Mouse (Mus musculus) intestine, postnatal 0 days (tissue): ENCODE data around the gene Olfr738. TPM values are rescaled to one million over a fixed set of nuclear protein-coding genes. Genes with fewer than 3 reads are reported as not detected.

Source experiments
- ATAC-seq: fragments of 200-750 bp; cut with Nextera tagmentation; 2 replicates; pipeline ENCODE4 v1.8.0; 2017; ENCODE audit warnings: mild to moderate bottlenecking, moderate TSS enrichment, moderate library complexity
- H3K27ac ChIP-seq: fragments of 300-500 bp; sonication (generic); 2 replicates; pipeline ENCODE4 v1.5.1; 2014; ENCODE audit warnings: mild to moderate bottlenecking, low read depth, low read length, moderate library complexity
- H3K27me3 ChIP-seq: fragments of 300-500 bp; sonication (generic); replicated peaks from 2 replicates; pipeline ENCODE4 v1.6.1; 2014; ENCODE audit warnings: low read length, mixed read lengths; ENCODE audit not compliant: control insufficient read depth, insufficient read depth
- H3K36me3 ChIP-seq: fragments of 300-500 bp; sonication (generic); 2 replicates; pipeline ENCODE4 v1.6.1; 2014; ENCODE audit warnings: mild to moderate bottlenecking, moderate library complexity; ENCODE audit not compliant: control insufficient read depth, insufficient read depth
- H3K4me1 ChIP-seq: fragments of 300-500 bp; sonication (generic); replicated peaks from 2 replicates; pipeline ENCODE4 v1.6.1; 2014; ENCODE audit warnings: antibody characterized with exemption, low read length, mixed read lengths; ENCODE audit not compliant: control insufficient read depth, insufficient read depth
- H3K4me2 ChIP-seq: fragments of 300-500 bp; sonication (generic); replicated peaks from 2 replicates; pipeline ENCODE4 v1.6.1; 2014; ENCODE audit warnings: low read depth, mild to moderate bottlenecking, moderate library complexity
- H3K4me3 ChIP-seq: fragments of 300-500 bp; sonication (generic); 2 replicates; pipeline ENCODE4 v1.5.1; 2014; ENCODE audit warnings: low read depth, low read length
- H3K9ac ChIP-seq: fragments of 300-500 bp; sonication (generic); 2 replicates; pipeline ENCODE4 v1.6.1; 2014; ENCODE audit warnings: mild to moderate bottlenecking, low read depth, low read length
- H3K9me3 ChIP-seq: fragments of 300-500 bp; sonication (generic); 2 replicates; pipeline ENCODE4 v1.6.1; 2016; ENCODE audit warnings: mixed run types; ENCODE audit not compliant: control insufficient read depth
- CTCF ChIP-seq: sonication (generic); IDR thresholded peaks from 2 replicates; pipeline ENCODE4 v1.5.1; 2016; ENCODE audit warnings: low read depth, mild to moderate bottlenecking, control low read depth, antibody characterized with exemption, moderate library complexity
- WGBS: fragments of 180-500 bp; shearing (Covaris S2); extraction: QIAGEN DNeasy Blood & Tissue Kit; methylation state at CpG from one replicate; pipeline ENCODE4 v1.1.7; 2014; 5-methylcytosine and 5-hydroxymethylcytosine counted together
- polyA plus RNA-seq: library from polyadenylated mRNA; unstranded; fragments of >200 nt; fragmentation: Nextera tagmentation; extraction: Ambion mirVana; gene quantifications from 2 replicates; pipeline ENCODE4 v1.2.1, GENCODE M21; 2015

Gene Olfr738
- not detected in 2 replicates for polyA plus RNA-seq

- H3K36me3 ChIP-seq: no peaks in the 10 kb centered on the region
Observed at GRCm38 (mm10) chr14:50407268-50407667, at the start of gene Olfr738. Gene Olfr738 (plus strand): TSS chr14:50407568.

GRCm38 (mm10) chr14:50357593-50357992 is 49.8 kb upstream of the Olfr738 start, which contains the start of gene Tlr11:
Gene Tlr11 (plus strand): TSS chr14:50357914.
- Histone ChIP-seq H3K4me2 (no peak within 1 kb of the TSS), H3K4me1 (no peaks in the 10 kb centered on the region), H3K27me3 (no peaks in the 10 kb centered on the region), H3K4me3 (no peak within 1 kb of the TSS), H3K9me3 (0 out of 2 replicates have a peak, but pooled peaks cover 2% of the 10 kb centered on the region), H3K27ac (no peak within 1 kb of the TSS), H3K9ac (no peak within 1 kb of the TSS), H3K36me3 (no peaks in the 10 kb centered on the region)
- ATAC-seq: no peak
- 82% methylated on average over 2 of the region's 2 CpGs for WGBS
- TF ChIP-seq CTCF: no peak

More at GRCm38 (mm10) chr14:50407268-50407667, at the start of gene Olfr738:
- no peaks in the 10 kb centered on the region for H3K4me1 ChIP-seq
- H3K9me3 ChIP-seq: no peaks in the 10 kb centered on the region
- H3K4me2 ChIP-seq: no peak within 1 kb of the TSS
- H3K27ac ChIP-seq: no peak within 1 kb of the TSS
- TF ChIP-seq CTCF: no peak
- WGBS: 68% methylated on average over 1 of the region's 1 CpGs
- H3K4me3 ChIP-seq: no peak within 1 kb of the TSS
- H3K27me3 ChIP-seq: no peaks in the 10 kb centered on the region
- no peak within 1 kb of the TSS for H3K9ac ChIP-seq
- ATAC-seq: no peak

GRCm38 (mm10) chr14:50360480-50360879 is 46.9 kb upstream of the Olfr738 start:
- Histone ChIP-seq H3K27me3 (no peaks in the 10 kb centered on the region), H3K9me3 (0 out of 2 replicates have a peak, but pooled peaks cover 2% of the 10 kb centered on the region), H3K27ac (no peak overlapping the region), H3K4me3 (no peak overlapping the region), H3K4me1 (no peaks in the 10 kb centered on the region), H3K4me2 (no peak overlapping the region), H3K9ac (no peak overlapping the region), H3K36me3 (no peaks in the 10 kb centered on the region)
- ATAC-seq: no peak
- WGBS: 74% methylated on average over 3 of the region's 3 CpGs
- no peak for TF ChIP-seq CTCF

- 87% methylated on average over 2 of the region's 2 CpGs for WGBS
Observed at GRCm38 (mm10) chr14:50363561-50363960, 43.8 kb upstream of the Olfr738 start.

GRCm38 (mm10) chr14:50380863-50381262 is 26.5 kb upstream of the Olfr738 start, which contains the start of gene Olfr736:
Gene Olfr736 (plus strand): TSS chr14:50381163.
- Histone ChIP-seq H3K4me1 (no peaks in the 10 kb centered on the region), H3K9ac (no peak within 1 kb of the TSS), H3K4me2 (no peak within 1 kb of the TSS), H3K36me3 (no peaks in the 10 kb centered on the region), H3K9me3 (no peaks in the 10 kb centered on the region), H3K27ac (no peak within 1 kb of the TSS), H3K4me3 (no peak within 1 kb of the TSS), H3K27me3 (no peaks in the 10 kb centered on the region)
- TF ChIP-seq CTCF: no peak
- WGBS: 64% methylated on average over 2 of the region's 2 CpGs
- ATAC-seq: no peak

More at GRCm38 (mm10) chr14:50363561-50363960, 43.8 kb upstream of the Olfr738 start:
- no peaks in the 10 kb centered on the region for H3K4me1 ChIP-seq
- no peaks in the 10 kb centered on the region for H3K27me3 ChIP-seq
- no peak overlapping the region for H3K9ac ChIP-seq
- TF ChIP-seq CTCF: no peak
- 0 out of 2 replicates have a peak, but pooled peaks cover 2% of the 10 kb centered on the region for H3K9me3 ChIP-seq
- ATAC-seq: no peak
- no peaks in the 10 kb centered on the region for H3K36me3 ChIP-seq
- no peak overlapping the region for H3K27ac ChIP-seq
- H3K4me2 ChIP-seq: no peak overlapping the region
- H3K4me3 ChIP-seq: no peak overlapping the region

GRCm38 (mm10) chr14:50418326-50418725 is 11.0 kb downstream of the Olfr738 start, which contains the start of gene Olfr739:
Gene Olfr739 (plus strand): TSS chr14:50418626.
- 57% methylated on average over 2 of the region's 2 CpGs for WGBS
- ATAC-seq: no peak
- H3K4me2 ChIP-seq: no peak within 1 kb of the TSS
- H3K9ac ChIP-seq: no peak within 1 kb of the TSS
- H3K9me3 ChIP-seq: no peaks in the 10 kb centered on the region
- no peak within 1 kb of the TSS for H3K27ac ChIP-seq
- H3K36me3 ChIP-seq: no peaks in the 10 kb centered on the region
- no peak for TF ChIP-seq CTCF
- H3K27me3 ChIP-seq: no peaks in the 10 kb centered on the region
- no peak within 1 kb of the TSS for H3K4me3 ChIP-seq
- no peaks in the 10 kb centered on the region for H3K4me1 ChIP-seq
